Mouse (Mus musculus) MEL (cell line): ENCODE measurements around the gene RPS10-NUDT3. TPM values are rescaled to one million over a fixed set of nuclear protein-coding genes. Genes with fewer than 3 reads are reported as not detected.

Experiments used
- DNase-seq: peaks from one replicate; pipeline ENCODE4 v3.0.0; 2011; ENCODE audit warnings: low read depth, low spot score
- H3K27ac ChIP-seq: 2 replicates; pipeline ENCODE4 v1.5.1; 2012; ENCODE audit warnings: low read depth, mild to moderate bottlenecking, control low read depth, low read length, moderate library complexity; ENCODE audit not compliant: control insufficient read depth
- H3K27me3 ChIP-seq, 2 experiments: fragments of 150-350 bp in 1 of 2; sonication (generic) in 1 of 2; 2 replicates each; pipeline ENCODE4 v1.6.1; 2012; ENCODE audit warnings: low read length in 2 of 2, mild to moderate bottlenecking in 2 of 2, improper control_type of control experiment in 1 of 2, moderate library complexity in 1 of 2; ENCODE audit not compliant: insufficient read depth in 2 of 2, control insufficient read depth in 1 of 2
- H3K36me3 ChIP-seq, 2 experiments: 2 replicates each; pipeline ENCODE4 v1.6.1; 2012 to 2014; ENCODE audit warnings: low read length in 2 of 2, improper control_type of control experiment in 1 of 2, inconsistent platforms in 1 of 2, mild to moderate bottlenecking in 1 of 2; ENCODE audit not compliant: insufficient read depth in 2 of 2, control insufficient read depth in 1 of 2
- H3K4me1 ChIP-seq, 2 experiments: fragments of 150-350 bp in 1 of 2; sonication (generic) in 1 of 2; 2 replicates each; pipeline ENCODE4 v1.6.1; 2012; ENCODE audit warnings: low read length in 2 of 2, improper control_type of control experiment in 1 of 2, mild to moderate bottlenecking in 1 of 2; ENCODE audit not compliant: insufficient read depth in 2 of 2, control insufficient read depth in 1 of 2
- H3K4me3 ChIP-seq, 2 experiments: fragments of 150-350 bp in 1 of 2; sonication (generic) in 1 of 2; 2 replicates each; pipeline ENCODE4 v1.5.1; 2012; ENCODE audit warnings: low read depth in 2 of 2, low read length in 2 of 2, mild to moderate bottlenecking in 2 of 2, moderate library complexity in 2 of 2, control low read depth in 1 of 2, improper control_type of control experiment in 1 of 2; ENCODE audit not compliant: control insufficient read depth in 1 of 2, insufficient read depth in 1 of 2
- H3K79me2 ChIP-seq: 2 replicates; pipeline ENCODE4 v1.6.1; 2012; ENCODE audit warnings: mild to moderate bottlenecking, low read length, moderate library complexity; ENCODE audit not compliant: control insufficient read depth, poor library complexity, insufficient read depth
- H3K9ac ChIP-seq: 2 replicates; pipeline ENCODE4 v1.6.1; 2012; ENCODE audit warnings: low read depth, mild to moderate bottlenecking, control low read depth, low read length, moderate library complexity; ENCODE audit not compliant: control insufficient read depth, poor library complexity, severe bottlenecking
- H3K9me3 ChIP-seq: fragments of 150-350 bp; sonication (generic); replicated peaks from 2 replicates; pipeline ENCODE4 v1.6.1; 2012; ENCODE audit warnings: mild to moderate bottlenecking, low read length, improper control_type of control experiment, moderate library complexity; ENCODE audit not compliant: insufficient read depth
- BHLHE40 ChIP-seq: IDR thresholded peaks from 2 replicates; pipeline ENCODE4 v1.6.1; 2012; ENCODE audit warnings: low read depth, mild to moderate bottlenecking, inconsistent platforms, low read length, improper control_type of control experiment, borderline replicate concordance
- CHD1 ChIP-seq: IDR thresholded peaks from 2 replicates; pipeline ENCODE4 v1.6.1; 2012; ENCODE audit warnings: low read depth, mild to moderate bottlenecking, inconsistent platforms, low read length, improper control_type of control experiment
- CHD2 ChIP-seq: IDR thresholded peaks from 2 replicates; pipeline ENCODE4 v1.6.1; 2011; ENCODE audit warnings: low read length, improper control_type of control experiment
- ELF1 ChIP-seq: IDR thresholded peaks from 2 replicates; pipeline ENCODE4 v1.6.1; 2014; ENCODE audit warnings: low read depth, mild to moderate bottlenecking, inconsistent platforms, low read length, improper control_type of control experiment, moderate library complexity
- EP300 ChIP-seq, 2 experiments: IDR thresholded peaks; 2 replicates each; pipeline ENCODE4 v1.6.1; 2011; ENCODE audit warnings: improper control_type of control experiment in 2 of 2, low read length in 2 of 2, low read depth in 1 of 2, mild to moderate bottlenecking in 1 of 2
- ETS1 ChIP-seq: IDR thresholded peaks from 2 replicates; pipeline ENCODE4 v1.6.1; 2012; ENCODE audit warnings: low read depth, mild to moderate bottlenecking, inconsistent platforms, low read length, improper control_type of control experiment, moderate library complexity
- GATA1 ChIP-seq: IDR thresholded peaks from 2 replicates; pipeline ENCODE4 v1.6.1; 2011; ENCODE audit warnings: low read depth, low read length, improper control_type of control experiment
- JUND ChIP-seq: IDR thresholded peaks from 2 replicates; pipeline ENCODE4 v1.6.1; 2011; ENCODE audit warnings: low read depth, mild to moderate bottlenecking, improper control_type of control experiment, low read length
- MAFK ChIP-seq: IDR thresholded peaks from 2 replicates; pipeline ENCODE4 v1.6.1; 2011; ENCODE audit warnings: low read depth, mild to moderate bottlenecking, low read length, improper control_type of control experiment, borderline replicate concordance
- MEF2A ChIP-seq: IDR thresholded peaks from 2 replicates; pipeline ENCODE4 v1.6.1; 2014; ENCODE audit warnings: low read depth, mild to moderate bottlenecking, inconsistent platforms, low read length, improper control_type of control experiment; ENCODE audit not compliant: poor library complexity, insufficient replicate concordance, severe bottlenecking; ENCODE audit errors: extremely low read depth
- MXI1 ChIP-seq: IDR thresholded peaks from 2 replicates; pipeline ENCODE4 v1.6.1; 2011; ENCODE audit warnings: mild to moderate bottlenecking, low read depth, low read length, improper control_type of control experiment
- POLR2A ChIP-seq, 2 experiments: IDR thresholded peaks; 2 replicates each; pipeline ENCODE4 v1.6.1; 2011 to 2012; ENCODE audit warnings: low read length in 2 of 2, mild to moderate bottlenecking in 2 of 2, control low read depth in 1 of 2, improper control_type of control experiment in 1 of 2, low read depth in 1 of 2, moderate library complexity in 1 of 2; ENCODE audit not compliant: control insufficient read depth in 1 of 2, insufficient read depth in 1 of 2, poor library complexity in 1 of 2
- POLR2AphosphoS2 ChIP-seq: IDR thresholded peaks from 2 replicates; pipeline ENCODE4 v1.6.1; 2011; ENCODE audit warnings: low read length, improper control_type of control experiment
- RAD21 ChIP-seq: IDR thresholded peaks from 2 replicates; pipeline ENCODE4 v1.6.1; 2011; ENCODE audit warnings: mild to moderate bottlenecking, low read depth, low read length, improper control_type of control experiment
- RCOR1 ChIP-seq: IDR thresholded peaks from 2 replicates; pipeline ENCODE4 v1.6.1; 2012; ENCODE audit warnings: low read depth, mild to moderate bottlenecking, inconsistent platforms, low read length, improper control_type of control experiment
- SMC3 ChIP-seq: IDR thresholded peaks from 2 replicates; pipeline ENCODE4 v1.6.1; 2011; ENCODE audit warnings: low read depth, low read length, improper control_type of control experiment
- TAL1 ChIP-seq: IDR thresholded peaks from 2 replicates; pipeline ENCODE4 v1.6.1; 2012; ENCODE audit warnings: mild to moderate bottlenecking, inconsistent platforms, low read length, moderate library complexity, mixed read lengths
- TBP ChIP-seq: IDR thresholded peaks from 2 replicates; pipeline ENCODE4 v1.8.0; 2011; ENCODE audit warnings: low read depth, low read length, improper control_type of control experiment
- TCF12 ChIP-seq: IDR thresholded peaks from 2 replicates; pipeline ENCODE4 v1.6.1; 2014; ENCODE audit warnings: low read depth, mild to moderate bottlenecking, inconsistent platforms, low read length, improper control_type of control experiment, moderate library complexity
- USF1 ChIP-seq: IDR thresholded peaks from 2 replicates; pipeline ENCODE4 v1.6.1; 2014; ENCODE audit warnings: low read depth, mild to moderate bottlenecking, inconsistent platforms, low read length, improper control_type of control experiment, moderate library complexity
- USF2 ChIP-seq, 2 experiments: IDR thresholded peaks; 2 replicates each; pipeline ENCODE4 v1.6.1; 2011 to 2012; ENCODE audit warnings: improper control_type of control experiment in 2 of 2, low read length in 2 of 2, borderline replicate concordance in 1 of 2, inconsistent platforms in 1 of 2, low read depth in 1 of 2, mild to moderate bottlenecking in 1 of 2; ENCODE audit not compliant: insufficient read depth in 1 of 2
- ZC3H11A ChIP-seq: IDR thresholded peaks from 2 replicates; pipeline ENCODE4 v1.6.1; 2012; ENCODE audit warnings: low read depth, mild to moderate bottlenecking, inconsistent platforms, low read length, improper control_type of control experiment
- ZMIZ1 ChIP-seq: IDR thresholded peaks from 2 replicates; pipeline ENCODE4 v1.6.1; 2012; ENCODE audit warnings: low read depth, mild to moderate bottlenecking, inconsistent platforms, low read length, improper control_type of control experiment, moderate library complexity
- ZNF384 ChIP-seq: IDR thresholded peaks from 2 replicates; pipeline ENCODE4 v1.6.1; 2012; ENCODE audit warnings: low read depth, mild to moderate bottlenecking, inconsistent platforms, low read length, improper control_type of control experiment
- polyA plus RNA-seq, 2 experiments: library from polyadenylated mRNA; stranded (reverse) in 1 of 2; unstranded in 1 of 2; fragments of >175 nt in 1 of 2; fragments of >200 nt in 1 of 2; gene quantifications; 2 replicates each; pipeline versions ENCODE4 v1.2.1 to v1.2.4; 2012; ENCODE audit warnings: low replicate concordance in 2 of 2, low read depth in 1 of 2; ENCODE audit not compliant: insufficient read length in 2 of 2, insufficient read depth in 1 of 2, missing spikeins in 1 of 2
- total RNA-seq: library from RNA; depleted of rRNA; stranded (reverse); fragments of 300-350 nt; gene quantifications from 2 replicates; pipeline ENCODE4 v1.2.3, GENCODE M21; 2012

RPS10-NUDT3 gene
- total and polyA plus RNA-seq, 3 experiments = 37.3 TPM; not detected in 2

- Histone ChIP-seq H3K4me3 (no peak overlapping the region), H3K36me3 (peaks cover 0 to 3% of the 10 kb centered on the region in 2 experiments; a peak in 1 of 4 replicates), H3K27me3 (no peaks in the 10 kb centered on the region), H3K9ac (no peak overlapping the region), H3K4me1 (no peaks in the 10 kb centered on the region), H3K79me2 (peaks cover 41% of the 10 kb centered on the region), H3K9me3 (no peaks in the 10 kb centered on the region), H3K27ac (no peak overlapping the region)
- TF ChIP-seq MEF2A (no peak), RCOR1 (no peak), EP300 (IDR thresholded peaks at IDR 0.05; ENCODE audit: low read depth in 1 of 2, low read length in 2 of 2) (no peak), ETS1 (no peak), MAFK (no peak), ELF1 (no peak), SMC3 (no peak)
- no peak for DNase-seq
These were observed 38.4 kb downstream of the RPS10-NUDT3 start for GRCm38 (mm10) chr17:27596376-27597190.

- DNase-seq = no peak
- Histone ChIP-seq H3K79me2 (peaks cover 34% of the 10 kb centered on the region), H3K4me3 (no peak overlapping the region), H3K4me1 (no peaks in the 10 kb centered on the region), H3K27me3 (no peaks in the 10 kb centered on the region), H3K36me3 (peaks cover 0 to 3% of the 10 kb centered on the region in 2 experiments; a peak in 1 of 4 replicates), H3K9ac (no peak overlapping the region), H3K9me3 (no peaks in the 10 kb centered on the region), H3K27ac (no peak overlapping the region)
- no peak for TF ChIP-seq USF1
- no peak for TF ChIP-seq BHLHE40
- TF ChIP-seq ZNF384 = no peak
- no peak for TF ChIP-seq CHD1
- TF ChIP-seq POLR2A (IDR thresholded peaks at IDR 0.05; ENCODE audit: control insufficient read depth in 1 of 2, insufficient read depth in 1 of 2, low read depth in 1 of 2, low read length in 2 of 2, poor library complexity in 1 of 2) = no peak
- TF ChIP-seq RAD21 = no peak
- no peak for TF ChIP-seq TBP
- TF ChIP-seq USF2 (IDR thresholded peaks at IDR 0.05; ENCODE audit: borderline replicate concordance in 1 of 2, insufficient read depth in 1 of 2, low read depth in 1 of 2, low read length in 2 of 2) = no peak
- no peak for TF ChIP-seq GATA1
- no peak for TF ChIP-seq CHD2
- no peak for TF ChIP-seq MXI1
- TF ChIP-seq JUND = no peak
- TF ChIP-seq TAL1 = no peak
- no peak for TF ChIP-seq RCOR1
- no peak for TF ChIP-seq ZMIZ1
- no peak for TF ChIP-seq TCF12
- no peak for TF ChIP-seq SMC3
- no peak for TF ChIP-seq POLR2AphosphoS2
- no peak for TF ChIP-seq ZC3H11A
- no peak for TF ChIP-seq EP300 (IDR thresholded peaks at IDR 0.05; ENCODE audit: low read depth in 1 of 2, low read length in 2 of 2)
These were observed 39.2 kb downstream of the RPS10-NUDT3 start for GRCm38 (mm10) chr17:27595659-27596375.
